Mouse (Mus musculus) heart, embryonic 14.5 days (tissue): ENCODE data around the gene Dennd2a. TPM values are rescaled to one million over a fixed set of nuclear protein-coding genes. Genes with fewer than 3 reads are reported as not detected.

Experiments
- ATAC-seq: fragments of 200-750 bp; cut with Nextera tagmentation; 2 replicates; pipeline ENCODE4 v1.8.0; 2017; ENCODE audit warnings: low read depth, moderate TSS enrichment; ENCODE audit not compliant: insufficient number of reproducible peaks, insufficient read depth, low FRiP score
- H3K27ac ChIP-seq, 2 experiments: fragments of 200-500 bp in 1 of 2; fragments of 300-500 bp in 1 of 2; sonication (generic) in 1 of 2; replicated peaks in 1 of 2; 2 replicates each; pipeline ENCODE4 v1.5.1; 2012 to 2014; ENCODE audit warnings: low read depth in 2 of 2, low read length in 2 of 2, control low read depth in 1 of 2, mild to moderate bottlenecking in 1 of 2, mixed read lengths in 1 of 2; ENCODE audit not compliant: control insufficient read depth in 1 of 2, insufficient read depth in 1 of 2
- H3K27me3 ChIP-seq: fragments of 300-500 bp; sonication (generic); 2 replicates; pipeline ENCODE4 v1.6.1; 2014; ENCODE audit warnings: mild to moderate bottlenecking, low read length, control low read depth; ENCODE audit not compliant: control insufficient read depth, insufficient read depth
- H3K36me3 ChIP-seq: fragments of 300-500 bp; sonication (generic); 2 replicates; pipeline ENCODE4 v1.6.1; 2014; ENCODE audit warnings: mild to moderate bottlenecking, control low read depth, low read length, mixed read lengths; ENCODE audit not compliant: control insufficient read depth, insufficient read depth
- H3K4me1 ChIP-seq, 2 experiments: fragments of 200-500 bp in 1 of 2; fragments of 300-500 bp in 1 of 2; sonication (generic) in 1 of 2; 2 replicates each; pipeline ENCODE4 v1.6.1; 2012 to 2014; ENCODE audit warnings: low read length in 2 of 2, control low read depth in 1 of 2, mixed read lengths in 1 of 2; ENCODE audit not compliant: control insufficient read depth in 2 of 2, insufficient read depth in 2 of 2
- H3K4me2 ChIP-seq: fragments of 300-500 bp; sonication (generic); 2 replicates; pipeline ENCODE4 v1.6.1; 2014; ENCODE audit warnings: mild to moderate bottlenecking, low read length
- H3K4me3 ChIP-seq, 2 experiments: fragments of 200-500 bp in 1 of 2; fragments of 300-500 bp in 1 of 2; sonication (generic) in 1 of 2; 2 replicates each; pipeline ENCODE4 v1.5.1; 2012 to 2014; ENCODE audit warnings: low read length in 2 of 2, mild to moderate bottlenecking in 2 of 2, control low read depth in 1 of 2, low read depth in 1 of 2, moderate library complexity in 1 of 2; ENCODE audit not compliant: control insufficient read depth in 1 of 2, insufficient read depth in 1 of 2
- H3K9ac ChIP-seq: fragments of 300-500 bp; sonication (generic); 2 replicates; pipeline ENCODE4 v1.6.1; 2014; ENCODE audit warnings: mild to moderate bottlenecking, low read length
- H3K9me3 ChIP-seq: fragments of 300-500 bp; sonication (generic); 2 replicates; pipeline ENCODE4 v1.6.1; 2016; ENCODE audit warnings: low read length, control low read depth; ENCODE audit not compliant: control insufficient read depth
- WGBS: fragments of 180-500 bp; shearing (Covaris S2); extraction: QIAGEN DNeasy Blood & Tissue Kit; methylation state at CpG from one replicate; pipeline ENCODE4 v1.1.7; 2014; 5-methylcytosine and 5-hydroxymethylcytosine counted together
- polyA plus RNA-seq: library from polyadenylated mRNA; unstranded; fragments of >200 nt; fragmentation: Nextera tagmentation; extraction: Ambion mirVana; gene quantifications from 2 replicates; pipeline ENCODE4 v1.2.1, GENCODE M21; 2014

The Dennd2a gene
- polyA plus RNA-seq, 1 experiment from 2014 or later = 18.8 TPM

- Histone ChIP-seq H3K4me1 (no peaks in the 10 kb centered on the region), H3K27ac (no peak overlapping the region), H3K36me3 (no peaks in the 10 kb centered on the region), H3K4me2 (no peak overlapping the region), H3K9me3 (no peaks in the 10 kb centered on the region), H3K9ac (no peak overlapping the region), H3K27me3 (no peaks in the 10 kb centered on the region), H3K4me3 (no peak overlapping the region)
- WGBS = 57% methylated on average over 2 of the region's 2 CpGs
- ATAC-seq = no peak
These were observed 123.4 kb downstream of the Dennd2a start for GRCm38 (mm10) chr6:39434111-39434885.

DNA sequence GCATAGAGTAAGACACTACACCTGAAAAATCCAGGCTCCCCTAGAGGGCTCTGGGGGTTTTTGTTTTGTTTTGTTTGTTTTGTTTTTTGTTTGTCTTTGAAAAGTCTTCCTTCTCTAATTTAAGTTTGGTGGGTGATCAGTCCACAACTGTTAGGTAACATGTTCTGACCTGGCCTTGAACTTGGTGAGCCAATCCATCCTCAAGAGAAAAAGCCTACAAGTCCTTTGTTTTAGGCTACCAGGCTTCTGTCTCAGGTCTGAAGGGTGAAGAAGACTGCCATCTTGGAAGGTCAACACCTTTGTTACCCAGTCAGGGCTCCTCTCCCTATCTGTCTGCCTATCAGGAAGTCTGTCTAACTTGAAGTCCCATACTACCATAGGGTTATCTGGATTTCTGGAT, 124.0 kb downstream of the Dennd2a start:
- H3K27ac ChIP-seq = no peak overlapping the region
- H3K9ac ChIP-seq = no peak overlapping the region
- ATAC-seq = no peak
- H3K9me3 ChIP-seq = no peaks in the 10 kb centered on the region
- no peaks in the 10 kb centered on the region for H3K36me3 ChIP-seq
- H3K4me2 ChIP-seq = no peak overlapping the region
- no peak overlapping the region for H3K4me3 ChIP-seq
- no peaks in the 10 kb centered on the region for H3K4me1 ChIP-seq
- H3K27me3 ChIP-seq = no peaks in the 10 kb centered on the region

GRCm38 (mm10) chr6:39433174-39433573, 124.5 kb downstream of the Dennd2a start:
- H3K36me3 ChIP-seq = no peaks in the 10 kb centered on the region
- no peak overlapping the region for H3K4me3 ChIP-seq
- H3K9me3 ChIP-seq = no peaks in the 10 kb centered on the region
- no peak for ATAC-seq
- H3K4me2 ChIP-seq = no peak overlapping the region
- WGBS = 77% methylated on average over 4 of the region's 4 CpGs
- no peak overlapping the region for H3K27ac ChIP-seq
- no peaks in the 10 kb centered on the region for H3K27me3 ChIP-seq
- no peak overlapping the region for H3K9ac ChIP-seq
- H3K4me1 ChIP-seq = no peaks in the 10 kb centered on the region

DNA sequence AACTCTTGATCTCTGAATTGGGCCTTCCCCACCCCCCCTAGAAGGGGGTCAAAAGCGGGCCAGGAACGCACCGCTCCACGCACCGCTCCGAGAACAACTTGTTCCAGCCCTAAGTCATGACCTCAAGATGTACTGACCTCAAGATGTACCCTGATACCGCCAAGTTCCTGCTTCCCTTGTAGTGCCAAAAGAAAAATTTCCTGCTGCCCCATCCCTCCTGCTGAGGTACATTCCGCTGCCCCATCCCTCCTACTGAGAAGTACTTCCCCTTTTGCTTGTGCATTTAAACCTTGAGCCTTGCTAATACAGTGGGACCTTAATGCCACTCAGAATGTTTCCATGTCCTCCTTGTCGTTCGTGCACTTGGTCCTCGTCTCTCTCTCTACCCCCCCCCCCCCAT, 126.9 kb downstream of the Dennd2a start:
- ATAC-seq = no peak
- Histone ChIP-seq H3K4me3 (no peak overlapping the region), H3K36me3 (no peaks in the 10 kb centered on the region), H3K27ac (no peak overlapping the region), H3K27me3 (no peaks in the 10 kb centered on the region), H3K4me1 (no peaks in the 10 kb centered on the region), H3K9ac (no peak overlapping the region), H3K9me3 (no peaks in the 10 kb centered on the region), H3K4me2 (no peak overlapping the region)
- 70% methylated on average over 11 of the region's 11 CpGs for WGBS

- 50% methylated on average over 6 of the region's 6 CpGs for WGBS
- ATAC-seq = no peak
- Histone ChIP-seq H3K4me2 (no peak overlapping the region), H3K9me3 (no peaks in the 10 kb centered on the region), H3K27ac (no peak overlapping the region), H3K9ac (no peak overlapping the region), H3K4me1 (no peaks in the 10 kb centered on the region), H3K36me3 (no peaks in the 10 kb centered on the region), H3K4me3 (no peak overlapping the region), H3K27me3 (no peaks in the 10 kb centered on the region)
These were observed 128.5 kb downstream of the Dennd2a start for GRCm38 (mm10) chr6:39429007-39429788.

DNA sequence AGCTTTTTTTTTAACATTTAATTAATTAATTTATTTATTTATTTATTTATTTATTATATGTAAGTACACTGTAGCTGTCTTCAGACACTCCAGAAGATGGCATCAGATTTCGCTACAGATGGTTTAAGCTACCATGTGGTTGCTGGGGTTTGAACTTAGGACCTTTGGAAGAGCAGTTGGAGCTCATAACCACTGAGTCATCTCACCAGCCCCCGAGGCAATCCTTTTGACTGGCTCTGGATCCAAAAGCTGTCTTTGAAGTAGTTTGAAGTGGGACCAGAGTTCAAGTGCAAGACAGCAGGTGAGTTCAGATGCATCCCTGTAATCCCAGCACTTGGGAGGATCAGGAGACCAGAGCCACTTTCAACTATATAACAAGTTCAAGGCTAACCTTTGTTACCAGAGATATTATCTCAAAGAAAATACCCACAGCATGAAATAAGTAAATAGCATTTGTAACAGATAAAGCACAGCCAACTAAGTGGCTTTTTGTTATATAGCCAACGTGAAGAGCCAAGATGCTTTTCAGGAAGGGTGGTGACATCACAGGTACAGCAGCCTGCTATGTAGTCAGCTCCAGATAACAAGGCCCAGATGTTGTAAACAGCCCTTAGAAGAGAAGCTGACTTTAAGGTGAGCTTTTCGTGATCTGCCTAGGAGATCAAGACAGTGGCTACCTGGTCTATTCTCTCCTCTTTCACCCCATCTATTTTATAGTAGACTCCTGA, 130.2 kb downstream of the Dennd2a start:
- ATAC-seq = no peak
- Histone ChIP-seq H3K9ac (no peak overlapping the region), H3K4me2 (no peak overlapping the region), H3K4me3 (no peak overlapping the region), H3K27ac (no peak overlapping the region), H3K9me3 (no peaks in the 10 kb centered on the region), H3K27me3 (no peaks in the 10 kb centered on the region; the same call in 1 of the 2 replicates), H3K36me3 (no peaks in the 10 kb centered on the region), H3K4me1 (no peaks in the 10 kb centered on the region)
- 67% methylated on average over 4 of the region's 4 CpGs for WGBS

- no peaks in the 10 kb centered on the region for H3K9me3 ChIP-seq
- no peak overlapping the region for H3K4me3 ChIP-seq
- no peak overlapping the region for H3K4me2 ChIP-seq
- H3K4me1 ChIP-seq = no peaks in the 10 kb centered on the region
- H3K27me3 ChIP-seq = no peaks in the 10 kb centered on the region; the same call in 1 of the 2 replicates
- H3K36me3 ChIP-seq = no peaks in the 10 kb centered on the region
- no peak for ATAC-seq
- 65% methylated on average over 4 of the region's 4 CpGs for WGBS
- no peak overlapping the region for H3K9ac ChIP-seq
- no peak overlapping the region for H3K27ac ChIP-seq
These were observed 130.9 kb downstream of the Dennd2a start for GRCm38 (mm10) chr6:39426725-39427124.
